Mouse (Mus musculus): ENCODE measurements around the gene Actr3b. TPM values are rescaled to one million over a fixed set of nuclear protein-coding genes. Genes with fewer than 3 reads are reported as not detected.
"Not testable (repeated sequence)": the region's sequence is repeated elsewhere in the genome, so short reads cannot be mapped to it uniquely, and the experiment has no call there.

The Actr3b gene
- total RNA-seq, 4 experiments from 2014 or later: 132 to 138 (median 137) TPM

- peak; percentile 52 to 68 for DNase-seq (ENCODE audit: low spot score in 2 of 2)
Observed at GRCm38 (mm10) chr5:25773921-25774790, 14.4 kb downstream of the Actr3b start.

- no peak for DNase-seq (ENCODE audit: low spot score in 2 of 2)
Observed at GRCm38 (mm10) chr5:25791570-25791969, 31.8 kb downstream of the Actr3b start.

DNA sequence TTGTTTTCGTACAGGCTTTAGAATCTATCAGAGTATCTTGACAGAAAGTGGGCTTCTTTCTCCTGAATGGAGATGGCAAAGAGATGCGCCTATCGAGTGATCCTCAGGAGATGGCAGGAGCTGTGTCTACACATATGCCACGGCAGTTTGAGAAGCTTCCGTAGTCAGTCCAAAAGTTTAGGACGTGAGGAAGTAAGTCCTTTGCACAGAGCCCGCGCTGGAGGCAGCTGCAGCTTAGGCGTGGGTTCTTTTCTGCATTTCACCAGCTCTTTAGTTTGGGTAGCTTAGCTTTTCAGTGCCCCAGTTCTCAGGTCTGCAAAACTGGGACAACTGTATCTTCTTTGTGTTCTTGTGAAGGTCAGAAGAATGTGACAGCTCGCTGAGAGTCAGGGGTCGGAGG lies 38.0 kb downstream of the Actr3b start:
- no peak for DNase-seq (ENCODE audit: low spot score in 2 of 2)

- peak in 1 of 2 experiments; percentile 33 for DNase-seq (ENCODE audit: low spot score in 2 of 2)
Observed at GRCm38 (mm10) chr5:25800929-25801328, 41.1 kb downstream of the Actr3b start.

GRCm38 (mm10) chr5:25801744-25802143 lies 41.9 kb downstream of the Actr3b start:
- DNase-seq (ENCODE audit: low spot score in 2 of 2): no peak

GRCm38 (mm10) chr5:25804569-25804968 lies 44.8 kb downstream of the Actr3b start:
- DNase-seq (ENCODE audit: low spot score in 2 of 2): no peak

DNA sequence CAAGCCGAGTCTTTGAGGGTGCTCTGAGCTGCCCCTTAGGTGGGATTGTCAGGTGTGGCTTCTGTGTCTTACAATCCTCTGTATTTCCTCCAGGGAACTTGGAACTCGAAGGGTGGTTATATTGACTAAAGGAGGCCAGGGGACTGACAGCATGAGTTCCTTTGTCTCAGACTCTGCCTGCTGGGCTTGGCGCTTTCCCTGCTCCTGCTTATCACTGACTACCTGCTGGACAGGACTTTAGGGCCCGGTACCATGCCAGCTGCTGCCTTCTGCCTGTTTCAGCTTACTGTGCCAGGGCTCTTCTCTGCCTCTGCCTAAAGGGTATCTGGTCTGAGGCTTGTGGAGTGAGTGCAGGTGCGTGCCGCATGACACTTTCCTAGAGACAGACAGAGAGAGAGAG lies 53.1 kb downstream of the Actr3b start:
- DNase-seq (ENCODE audit: low spot score in 2 of 2): no peak

GRCm38 (mm10) chr5:25829308-25830094 lies 69.7 kb downstream of the Actr3b start:
- no peak for DNase-seq (ENCODE audit: low spot score in 2 of 2)

DNA sequence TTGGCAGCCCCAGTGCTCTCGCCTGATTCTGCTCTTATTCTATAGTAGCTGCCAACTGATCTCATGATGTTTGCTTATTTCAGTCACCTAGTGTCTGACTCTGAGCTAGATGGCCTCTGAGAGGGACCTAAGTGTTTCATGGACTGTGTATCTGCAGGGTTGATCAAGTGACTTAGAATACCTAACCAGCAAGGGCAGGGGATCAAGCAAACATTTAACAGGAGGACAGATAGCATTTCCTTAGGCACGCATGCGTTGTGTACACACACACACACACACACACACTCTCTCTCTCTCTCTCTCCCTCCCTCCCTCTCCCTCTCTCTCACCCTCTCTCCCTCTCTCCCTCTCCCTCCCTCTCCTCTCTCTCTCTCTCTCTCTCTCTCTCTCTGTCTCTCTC lies 71.0 kb downstream of the Actr3b start:
- DNase-seq (ENCODE audit: low spot score in 2 of 2): no peak

DNA sequence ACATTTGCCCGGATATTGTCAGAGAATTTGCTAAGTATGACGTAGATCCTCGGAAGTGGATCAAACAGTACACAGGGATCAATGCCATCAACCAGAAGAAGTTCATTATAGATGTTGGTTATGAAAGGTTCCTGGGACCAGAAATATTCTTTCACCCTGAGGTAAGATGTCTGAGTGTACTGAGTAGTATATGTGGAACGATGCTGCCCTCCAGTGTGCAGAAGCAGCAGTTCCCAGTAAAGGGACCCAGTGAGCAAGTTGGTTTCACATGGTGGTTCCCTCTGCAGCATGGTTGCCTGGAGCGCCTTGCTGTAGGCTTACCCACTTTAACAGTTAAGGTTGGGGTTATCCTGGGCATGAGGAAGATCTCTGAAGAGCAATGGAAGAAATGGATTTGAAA lies 71.8 kb downstream of the Actr3b start:
- DNase-seq (ENCODE audit: low spot score in 2 of 2): peak; percentile 50 to 66

DNA sequence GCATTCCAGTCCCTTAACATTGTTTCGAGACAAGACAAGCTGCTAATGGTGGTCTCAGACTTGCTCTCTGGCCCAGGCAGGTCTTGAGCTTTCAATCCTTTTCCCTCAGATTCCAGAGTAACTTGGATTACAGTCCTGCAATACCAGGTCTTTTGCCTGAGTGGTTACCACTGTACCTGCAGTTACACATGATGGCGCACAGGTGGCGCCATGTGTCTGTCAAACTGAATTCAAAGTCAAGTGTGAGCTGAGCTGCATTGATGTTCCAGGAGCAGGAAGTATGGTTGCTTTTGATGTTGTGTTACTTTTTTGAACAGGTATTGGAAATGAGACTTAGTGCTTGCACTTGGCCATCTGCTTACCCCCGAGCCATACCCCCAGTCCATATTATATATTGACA lies 79.6 kb downstream of the Actr3b start:
- no peak for DNase-seq (ENCODE audit: low spot score in 2 of 2)

GRCm38 (mm10) chr5:25846558-25846957 lies 86.8 kb downstream of the Actr3b start:
- DNase-seq (ENCODE audit: low spot score in 2 of 2): no peak

- no peak for DNase-seq (ENCODE audit: low spot score in 2 of 2)
Observed at GRCm38 (mm10) chr5:25847154-25847553, 87.4 kb downstream of the Actr3b start.

GRCm38 (mm10) chr5:25848058-25848457 lies 88.3 kb downstream of the Actr3b start:
- DNase-seq (ENCODE audit: low spot score in 2 of 2): peak in 1 of 2 experiments; percentile 60

DNA sequence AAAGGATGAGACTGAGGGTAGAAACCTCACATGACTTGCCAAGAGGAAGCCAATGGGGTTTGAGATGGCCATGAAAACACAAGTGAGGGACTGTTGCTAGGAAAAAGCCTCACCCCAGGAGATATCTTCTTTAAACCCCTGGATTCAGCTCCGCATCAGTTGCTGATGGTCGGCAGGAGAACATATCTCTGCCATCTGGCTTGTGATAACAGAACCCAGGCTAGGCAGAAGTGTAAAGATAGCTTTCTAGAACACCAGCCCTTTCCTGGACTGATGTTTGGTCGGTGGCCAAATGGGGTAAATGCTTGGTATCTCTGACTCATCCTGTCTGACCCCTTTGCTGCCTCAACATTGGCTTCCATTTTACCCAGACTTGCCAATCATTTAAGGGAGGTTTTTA lies 106.4 kb downstream of the Actr3b start:
- no peak for DNase-seq (ENCODE audit: low spot score in 2 of 2)

DNA sequence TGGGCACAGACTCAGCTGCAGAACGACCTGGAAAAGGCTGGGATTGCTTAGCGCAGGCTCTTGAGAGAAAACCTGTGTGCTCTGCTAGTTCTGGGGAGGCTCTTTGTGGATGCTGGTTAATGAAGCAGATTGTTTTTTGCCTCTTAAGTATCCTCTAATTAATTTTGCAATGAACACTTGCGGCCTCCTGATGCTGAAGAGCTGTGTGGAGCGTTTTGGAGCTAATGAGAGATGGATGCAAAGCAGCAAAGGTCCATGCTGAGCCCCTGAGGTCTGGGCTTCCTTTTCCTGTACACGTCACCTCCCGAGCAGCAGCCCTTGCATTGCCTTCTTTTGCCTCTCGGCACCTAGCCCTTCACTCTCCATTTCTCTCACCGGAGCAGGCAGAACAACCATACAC lies 110.1 kb downstream of the Actr3b start:
- DNase-seq (ENCODE audit: low spot score in 2 of 2): no peak

GRCm38 (mm10) chr5:25870632-25871031 lies 110.8 kb downstream of the Actr3b start:
- DNase-seq (ENCODE audit: low spot score in 2 of 2): no peak

- no peak for DNase-seq (ENCODE audit: low spot score in 2 of 2)
Observed at GRCm38 (mm10) chr5:25871342-25872023, 111.7 kb downstream of the Actr3b start.

GRCm38 (mm10) chr5:25873046-25873445 lies 113.2 kb downstream of the Actr3b start:
- DNase-seq (ENCODE audit: low spot score in 2 of 2): no peak

GRCm38 (mm10) chr5:25875927-25876326 lies 116.1 kb downstream of the Actr3b start:
- not testable (repeated sequence) for DNase-seq (ENCODE audit: low spot score in 2 of 2)

- DNase-seq (ENCODE audit: low spot score in 2 of 2): no peak
Observed at GRCm38 (mm10) chr5:25877281-25877680, 117.5 kb downstream of the Actr3b start.

- DNase-seq (ENCODE audit: low spot score in 2 of 2): no peak
Observed at GRCm38 (mm10) chr5:25877996-25878395, 118.2 kb downstream of the Actr3b start.

Measured in layer of hippocampus, adult 8-10 months (tissue).